Mouse (Mus musculus) forebrain, embryonic 10.5 days (tissue): ENCODE results near the gene Washc3. TPM values are rescaled to one million over a fixed set of nuclear protein-coding genes. Genes with fewer than 3 reads are reported as not detected.

Source experiments
- DNase-seq: peaks from one replicate; pipeline ENCODE4 v3.0.0-alpha.2; 2017; ENCODE audit warnings: low spot score; ENCODE audit errors: extremely low spot score
- H3K27ac ChIP-seq: fragments of 300-500 bp; sonication (generic); 2 replicates; pipeline ENCODE4 v1.5.1; 2016; ENCODE audit warnings: mild to moderate bottlenecking
- H3K27me3 ChIP-seq: fragments of 300-500 bp; sonication (generic); 2 replicates; pipeline ENCODE4 v1.6.1; 2016; ENCODE audit warnings: mild to moderate bottlenecking; ENCODE audit not compliant: poor library complexity, severe bottlenecking
- H3K36me3 ChIP-seq: fragments of 300-500 bp; sonication (generic); replicated peaks from 2 replicates; pipeline ENCODE4 v1.6.1; 2016; ENCODE audit warnings: mild to moderate bottlenecking, moderate library complexity
- H3K4me1 ChIP-seq: fragments of 300-500 bp; sonication (generic); 2 replicates; pipeline ENCODE4 v1.6.1; 2016
- H3K4me3 ChIP-seq: fragments of 300-500 bp; sonication (generic); 2 replicates; pipeline ENCODE4 v1.5.1; 2016; ENCODE audit warnings: mild to moderate bottlenecking, moderate library complexity
- H3K9me3 ChIP-seq: fragments of 300-500 bp; sonication (generic); 2 replicates; pipeline ENCODE4 v1.6.1; 2016; ENCODE audit warnings: mild to moderate bottlenecking, moderate library complexity
- WGBS: fragments of 180-500 bp; shearing (Covaris S2); methylation state at CpG from one replicate; pipeline ENCODE4 v1.1.7; 2016; 5-methylcytosine and 5-hydroxymethylcytosine counted together
- polyA plus RNA-seq: library from polyadenylated mRNA; unstranded; fragments of >200 nt; fragmentation: Nextera tagmentation; extraction: Ambion mirVana; gene quantifications from 2 replicates; pipeline ENCODE4 v1.2.1, GENCODE M21; 2016

Washc3 gene
- polyA plus RNA-seq = 46.7 TPM in 2 replicates

- Histone ChIP-seq H3K27ac (peak within 1 kb of the TSS; percentile 92), H3K36me3 (peaks cover 6% of the 10 kb centered on the region), H3K4me3 (peak within 1 kb of the TSS; percentile 68), H3K9me3 (no peaks in the 10 kb centered on the region), H3K27me3 (no peaks in the 10 kb centered on the region), H3K4me1 (peaks cover 13% of the 10 kb centered on the region)
- 3% methylated on average over 23 of the region's 23 CpGs for WGBS
- peak; percentile 88 for DNase-seq
Observed at GRCm38 (mm10) chr10:88200951-88201638, at the start of gene Washc3. Gene Washc3, plus strand, starts transcription at chr10:88201093.

GRCm38 (mm10) chr10:88151658-88152057, 49.2 kb upstream of the Washc3 start:
- Histone ChIP-seq H3K4me1 (peaks cover 7% of the 10 kb centered on the region), H3K9me3 (no peaks in the 10 kb centered on the region), H3K27me3 (no peaks in the 10 kb centered on the region), H3K36me3 (peaks cover 76% of the 10 kb centered on the region), H3K27ac (no peak overlapping the region), H3K4me3 (no peak overlapping the region)
- WGBS = 86% methylated on average over 6 of the region's 6 CpGs
- DNase-seq = no peak

DNA sequence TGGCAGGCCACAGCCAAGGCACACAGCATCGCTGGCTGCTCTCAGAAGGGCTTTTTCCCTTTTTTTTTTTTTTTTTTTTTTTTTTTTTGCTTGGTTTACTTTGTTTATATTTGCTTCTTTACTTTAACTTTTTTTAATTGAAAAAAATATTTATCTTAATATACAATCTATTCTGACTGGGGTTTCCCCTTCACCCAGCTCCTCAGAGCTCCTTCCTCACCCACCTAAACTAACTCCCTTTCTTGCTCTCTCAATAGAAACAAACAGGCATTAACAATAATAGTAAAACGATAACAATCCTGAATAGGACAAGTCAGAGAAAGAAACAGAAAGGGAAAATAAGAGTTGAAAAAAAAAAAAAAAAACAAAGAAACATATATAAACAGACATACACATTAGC, 38.8 kb upstream of the Washc3 start:
- no peaks in the 10 kb centered on the region for H3K27me3 ChIP-seq
- peaks cover 7% of the 10 kb centered on the region; the same call in 1 of the 2 replicates for H3K9me3 ChIP-seq
- no peak for DNase-seq
- peaks cover 73% of the 10 kb centered on the region for H3K36me3 ChIP-seq
- no peak overlapping the region for H3K4me3 ChIP-seq
- H3K4me1 ChIP-seq = no peaks in the 10 kb centered on the region
- H3K27ac ChIP-seq = no peak overlapping the region
- WGBS = 96% methylated on average over 2 of the region's 2 CpGs

- no peaks in the 10 kb centered on the region for H3K4me1 ChIP-seq
- no peak for DNase-seq
- H3K9me3 ChIP-seq = peaks cover 7% of the 10 kb centered on the region; the same call in 1 of the 2 replicates
- no peaks in the 10 kb centered on the region for H3K27me3 ChIP-seq
- H3K4me3 ChIP-seq = no peak overlapping the region
- H3K27ac ChIP-seq = no peak overlapping the region
- H3K36me3 ChIP-seq = peaks cover 68% of the 10 kb centered on the region
- 95% methylated on average over 5 of the region's 5 CpGs for WGBS
Observed at GRCm38 (mm10) chr10:88162676-88163075, 38.2 kb upstream of the Washc3 start.

DNA sequence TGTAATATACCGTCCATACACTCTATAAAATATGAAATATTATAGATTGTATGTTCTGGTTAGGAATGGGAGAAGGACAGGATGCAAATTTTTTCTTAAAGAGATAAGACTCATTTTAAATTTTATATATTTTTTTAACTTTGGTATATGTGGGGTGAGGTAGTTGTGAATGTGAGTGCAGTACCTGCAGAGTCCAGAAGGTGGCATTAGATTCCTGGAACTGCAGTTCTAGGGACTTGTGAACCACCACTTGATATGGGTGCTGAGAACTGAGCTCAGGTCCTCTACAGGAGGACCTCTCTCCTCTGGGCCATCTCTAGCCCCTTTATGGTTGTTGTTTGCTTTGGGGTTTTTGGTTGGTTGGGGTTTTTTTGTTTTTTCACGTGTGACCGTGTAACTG, 34.7 kb upstream of the Washc3 start:
- no peak overlapping the region for H3K27ac ChIP-seq
- H3K36me3 ChIP-seq = peaks cover 49% of the 10 kb centered on the region
- WGBS = 95% methylated on average over 3 of the region's 3 CpGs
- peaks cover 7% of the 10 kb centered on the region; the same call in 1 of the 2 replicates for H3K9me3 ChIP-seq
- no peaks in the 10 kb centered on the region for H3K27me3 ChIP-seq
- DNase-seq = no peak
- H3K4me3 ChIP-seq = no peak overlapping the region
- no peaks in the 10 kb centered on the region for H3K4me1 ChIP-seq

DNA sequence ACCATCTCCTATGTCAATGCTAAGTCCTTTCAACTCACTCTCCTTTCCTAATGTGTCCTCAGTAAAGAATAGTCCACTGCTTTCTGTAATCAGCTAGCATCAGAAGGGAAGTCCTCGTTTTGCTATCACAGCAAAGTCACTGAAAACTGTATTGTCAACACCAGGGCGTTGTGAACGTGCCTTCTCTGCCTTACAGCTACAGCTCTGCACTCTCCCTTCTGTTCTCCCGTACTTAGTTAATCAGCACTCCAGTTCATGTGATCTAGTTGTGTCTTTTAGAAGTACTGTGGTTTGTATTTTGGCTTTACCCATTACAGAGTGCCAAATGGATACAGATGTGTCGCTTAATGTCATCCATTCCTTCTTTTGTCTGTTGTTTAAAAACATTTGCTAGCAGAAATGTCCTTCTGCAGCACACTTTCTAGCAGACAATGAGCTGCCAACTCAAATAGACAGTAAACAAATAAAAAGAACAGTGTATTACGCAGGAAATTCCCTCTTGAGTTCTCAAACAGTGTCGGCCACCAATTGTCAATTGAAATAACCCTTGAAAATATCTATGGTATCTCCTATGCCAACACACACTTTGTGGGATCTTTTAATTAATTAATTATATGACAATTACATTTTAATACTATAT, 33.3 kb upstream of the Washc3 start:
- H3K9me3 ChIP-seq = peaks cover 7% of the 10 kb centered on the region; the same call in 1 of the 2 replicates
- no peak overlapping the region for H3K4me3 ChIP-seq
- no peak for DNase-seq
- H3K4me1 ChIP-seq = no peaks in the 10 kb centered on the region
- WGBS = 92% methylated on average over 7 of the region's 7 CpGs
- no peaks in the 10 kb centered on the region for H3K27me3 ChIP-seq
- peaks cover 43% of the 10 kb centered on the region for H3K36me3 ChIP-seq
- no peak overlapping the region for H3K27ac ChIP-seq

DNA sequence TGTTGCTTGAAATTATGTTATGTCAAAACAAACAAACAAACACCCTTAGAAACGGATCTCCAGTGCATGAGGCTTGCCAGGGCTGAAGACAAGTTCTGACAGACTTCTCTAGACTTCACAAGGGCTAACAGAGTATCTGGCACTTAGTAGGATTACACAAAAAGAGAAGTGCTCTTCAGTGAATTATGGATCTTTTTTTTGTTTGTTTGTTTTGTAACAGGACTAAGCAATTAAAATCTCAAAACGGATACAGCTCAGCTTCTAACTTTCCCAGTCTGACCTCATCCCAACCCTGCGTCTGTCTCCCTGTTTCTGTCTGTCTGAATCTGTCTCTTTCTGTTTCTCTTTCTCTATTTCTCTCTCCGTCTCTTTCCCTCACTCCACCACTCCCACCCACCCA, 352 bp upstream of the Washc3 start:
- Histone ChIP-seq H3K4me3 (peak overlapping the region; percentile 68), H3K36me3 (peaks cover 6% of the 10 kb centered on the region), H3K27me3 (no peaks in the 10 kb centered on the region), H3K9me3 (no peaks in the 10 kb centered on the region), H3K27ac (peak overlapping the region; percentile 92), H3K4me1 (peaks cover 13% of the 10 kb centered on the region)
- no peak for DNase-seq
- WGBS = 25% methylated on average over 4 of the region's 4 CpGs

DNA sequence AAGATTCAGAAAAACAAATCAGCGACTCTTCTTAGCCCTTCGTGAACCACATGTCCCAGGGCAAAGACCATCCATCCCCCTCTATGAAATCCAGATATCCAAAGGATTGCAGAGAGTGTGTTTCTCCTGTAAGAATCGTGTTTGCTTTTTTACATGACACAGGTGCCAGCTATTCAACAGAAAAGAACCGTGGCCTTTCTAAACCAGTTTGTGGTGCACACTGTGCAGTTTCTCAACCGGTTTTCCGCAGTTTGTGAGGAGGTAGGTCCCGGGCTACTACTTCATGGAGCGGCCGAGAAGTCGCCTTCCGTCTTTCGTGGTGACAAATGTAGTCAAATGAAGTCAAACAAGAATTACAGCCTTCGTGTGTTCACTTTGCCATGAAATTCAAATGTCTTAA, 757 bp downstream of the Washc3 start:
- H3K27me3 ChIP-seq = no peaks in the 10 kb centered on the region
- H3K36me3 ChIP-seq = peaks cover 6% of the 10 kb centered on the region
- H3K27ac ChIP-seq = peak overlapping the region; percentile 92
- H3K4me3 ChIP-seq = peak overlapping the region; percentile 68
- 85% methylated on average over 13 of the region's 13 CpGs for WGBS
- DNase-seq = no peak
- H3K9me3 ChIP-seq = no peaks in the 10 kb centered on the region
- peaks cover 13% of the 10 kb centered on the region for H3K4me1 ChIP-seq

- WGBS = 93% methylated on average over 8 of the region's 8 CpGs
- H3K36me3 ChIP-seq = peaks cover 6% of the 10 kb centered on the region
- no peaks in the 10 kb centered on the region for H3K9me3 ChIP-seq
- H3K4me1 ChIP-seq = peaks cover 13% of the 10 kb centered on the region
- no peak overlapping the region for H3K27ac ChIP-seq
- no peak overlapping the region for H3K4me3 ChIP-seq
- H3K27me3 ChIP-seq = no peaks in the 10 kb centered on the region
- DNase-seq = no peak
Observed at GRCm38 (mm10) chr10:88202581-88202980, 1.7 kb downstream of the Washc3 start.

GRCm38 (mm10) chr10:88203236-88203635, 2.3 kb downstream of the Washc3 start:
- no peaks in the 10 kb centered on the region for H3K27me3 ChIP-seq
- no peak overlapping the region for H3K27ac ChIP-seq
- H3K4me3 ChIP-seq = no peak overlapping the region
- H3K36me3 ChIP-seq = peaks cover 6% of the 10 kb centered on the region
- peaks cover 13% of the 10 kb centered on the region for H3K4me1 ChIP-seq
- 92% methylated on average over 6 of the region's 6 CpGs for WGBS
- no peak for DNase-seq
- no peaks in the 10 kb centered on the region for H3K9me3 ChIP-seq

- Histone ChIP-seq H3K4me1 (no peaks in the 10 kb centered on the region), H3K9me3 (no peaks in the 10 kb centered on the region), H3K27me3 (no peaks in the 10 kb centered on the region), H3K27ac (no peak overlapping the region), H3K4me3 (no peak overlapping the region), H3K36me3 (peaks cover 13% of the 10 kb centered on the region)
- DNase-seq = no peak
- 95% methylated on average over 5 of the region's 5 CpGs for WGBS
Observed at GRCm38 (mm10) chr10:88212644-88213043, 11.8 kb downstream of the Washc3 start.

DNA sequence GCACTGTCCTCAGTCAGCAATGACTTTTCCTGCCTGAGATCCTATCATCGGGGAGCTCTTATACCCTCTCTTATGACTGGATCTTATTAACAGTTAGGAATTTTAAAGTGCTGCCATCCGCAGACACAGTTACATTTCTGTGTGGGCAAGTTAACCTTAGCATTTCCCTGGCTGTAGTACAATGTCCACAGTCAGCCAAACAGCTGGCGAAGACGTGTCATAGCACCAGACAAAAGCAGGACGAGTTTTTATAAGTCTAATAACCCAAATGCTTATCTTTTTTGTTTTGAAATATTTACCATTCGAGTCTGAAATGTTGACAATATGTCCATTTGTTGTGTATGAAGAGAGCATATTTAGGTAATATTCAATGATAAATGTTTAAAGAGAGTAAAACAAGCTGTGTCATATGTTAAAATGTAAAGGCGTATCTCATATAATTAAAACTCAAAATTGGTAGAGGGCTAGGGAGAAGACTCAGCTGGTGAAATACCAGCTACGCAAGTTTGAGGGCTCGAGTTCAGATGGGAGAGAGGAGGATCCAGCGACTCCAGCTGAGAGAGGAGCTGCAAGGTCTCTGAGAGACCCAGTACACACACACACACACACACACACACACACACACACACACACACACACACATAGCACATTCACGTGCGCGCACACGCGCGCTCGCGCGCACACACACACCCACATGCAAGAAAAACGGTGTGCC, 14.1 kb downstream of the Washc3 start:
- Histone ChIP-seq H3K4me1 (no peaks in the 10 kb centered on the region), H3K36me3 (peaks cover 13% of the 10 kb centered on the region), H3K27me3 (no peaks in the 10 kb centered on the region), H3K9me3 (no peaks in the 10 kb centered on the region), H3K27ac (no peak overlapping the region), H3K4me3 (no peak overlapping the region)
- no peak for DNase-seq
- WGBS = 95% methylated on average over 20 of the region's 20 CpGs

DNA sequence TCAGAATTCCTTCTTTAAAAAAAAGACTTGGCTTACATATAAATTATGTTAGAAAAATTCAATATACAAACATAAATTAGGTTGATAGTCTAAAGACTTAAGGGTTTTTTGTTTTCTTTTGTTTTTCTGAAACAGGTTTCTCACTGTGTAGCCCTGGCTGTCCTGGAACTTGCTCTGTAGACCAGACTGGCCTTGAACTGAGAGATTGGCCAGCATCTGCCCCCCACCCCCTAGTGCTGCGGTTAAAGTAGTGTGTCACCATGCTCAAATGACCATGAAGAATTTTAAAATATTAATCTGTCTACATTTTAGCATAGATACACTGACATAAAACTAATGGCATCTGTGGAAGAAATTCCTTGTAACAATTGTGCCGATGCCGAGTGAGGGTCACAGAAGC, 17.3 kb downstream of the Washc3 start:
- 96% methylated on average over 3 of the region's 3 CpGs for WGBS
- DNase-seq = no peak
- H3K27me3 ChIP-seq = no peaks in the 10 kb centered on the region

More for the DNA sequence above, 17.3 kb downstream of the Washc3 start:
- no peak overlapping the region for H3K4me3 ChIP-seq
- peaks cover 26% of the 10 kb centered on the region for H3K36me3 ChIP-seq
- no peak overlapping the region for H3K27ac ChIP-seq
- no peaks in the 10 kb centered on the region for H3K4me1 ChIP-seq
- no peaks in the 10 kb centered on the region for H3K9me3 ChIP-seq
